Mouse (Mus musculus) spleen, adult 2 months (tissue): ENCODE data around the gene Kiss1r.

ENCODE experiments used
- CTCF ChIP-seq: fragments of 200-500 bp; IDR thresholded peaks from 2 replicates; pipeline ENCODE4 v1.5.1; 2011; ENCODE audit warnings: mild to moderate bottlenecking, inconsistent platforms; ENCODE audit not compliant: insufficient read depth, insufficient read length, insufficient replicate concordance; ENCODE audit errors: extremely low read depth
- POLR2A ChIP-seq: fragments of 200-500 bp; IDR thresholded peaks from 2 replicates; pipeline ENCODE4 v1.6.1; 2011; ENCODE audit warnings: low read depth, low read length, inconsistent platforms

- TF ChIP-seq CTCF = no peak
- no peak for TF ChIP-seq POLR2A
Observed at GRCm38 (mm10) chr10:79877757-79878156, 39.0 kb upstream of the Kiss1r start.
